Mouse (Mus musculus) C2C12 (cell line): ENCODE results near the gene Psma4. TPM values are rescaled to one million over a fixed set of nuclear protein-coding genes. Genes with fewer than 3 reads are reported as not detected.

Source experiments
- H3K27me3 ChIP-seq: one replicate; pipeline ENCODE4 v1.6.1; 2011; ENCODE audit not compliant: control insufficient read depth, insufficient read depth, insufficient read length
- H3K36me3 ChIP-seq: one replicate; pipeline ENCODE4 v1.6.1; 2011; ENCODE audit not compliant: control insufficient read depth, insufficient read depth
- H3K4me3 ChIP-seq: one replicate; pipeline ENCODE4 v1.5.1; 2011; ENCODE audit warnings: mild to moderate bottlenecking, control low read depth; ENCODE audit not compliant: poor library complexity, insufficient read depth, severe bottlenecking
- H3K79me2 ChIP-seq: one replicate; pipeline ENCODE4 v1.6.1; 2011; ENCODE audit not compliant: control insufficient read depth, insufficient read depth
- H3K79me3 ChIP-seq: one replicate; pipeline ENCODE4 v1.6.1; 2011; ENCODE audit warnings: low read depth, control low read depth
- H3ac ChIP-seq: one replicate; pipeline ENCODE3; 2011; ENCODE audit warnings: low read depth; ENCODE audit not compliant: control insufficient read depth, insufficient read length
- CEBPB ChIP-seq: IDR thresholded peaks from one replicate; pipeline ENCODE4 v1.6.1; 2011; ENCODE audit warnings: low read depth, mild to moderate bottlenecking, control low read depth, moderate library complexity
- CTCF ChIP-seq: IDR thresholded peaks from one replicate; pipeline ENCODE4 v1.5.1; 2011; ENCODE audit not compliant: control insufficient read depth, insufficient read depth, insufficient read length
- FOSL1 ChIP-seq: IDR thresholded peaks from one replicate; pipeline ENCODE4 v1.8.0; 2011; ENCODE audit warnings: mild to moderate bottlenecking, low read length; ENCODE audit not compliant: poor library complexity, insufficient read depth, severe bottlenecking
- MAX ChIP-seq: IDR thresholded peaks from one replicate; pipeline ENCODE4 v1.6.1; 2011; ENCODE audit warnings: mild to moderate bottlenecking, control low read depth
- MYOD1 ChIP-seq: IDR thresholded peaks from one replicate; pipeline ENCODE4 v1.6.1; 2011; ENCODE audit warnings: low read depth; ENCODE audit not compliant: control insufficient read depth, insufficient read length
- MYOG ChIP-seq: IDR thresholded peaks from one replicate; pipeline ENCODE4 v1.6.1; 2011; ENCODE audit not compliant: control insufficient read depth, insufficient read length; ENCODE audit errors: extremely low read depth
- USF1 ChIP-seq: IDR thresholded peaks from one replicate; pipeline ENCODE4 v1.6.1; 2011; ENCODE audit warnings: low read depth, mild to moderate bottlenecking, control low read depth, moderate library complexity
- polyA plus RNA-seq: library from polyadenylated mRNA; unstranded; fragments of >200 nt; fragmentation: generic; extraction: Trizol; gene quantifications from one replicate; pipeline ENCODE4 v1.2.1, GENCODE M21; 2012; ENCODE audit warnings: missing spikeins

The Psma4 gene
- polyA plus RNA-seq, 1 experiment = 211 TPM

DNA sequence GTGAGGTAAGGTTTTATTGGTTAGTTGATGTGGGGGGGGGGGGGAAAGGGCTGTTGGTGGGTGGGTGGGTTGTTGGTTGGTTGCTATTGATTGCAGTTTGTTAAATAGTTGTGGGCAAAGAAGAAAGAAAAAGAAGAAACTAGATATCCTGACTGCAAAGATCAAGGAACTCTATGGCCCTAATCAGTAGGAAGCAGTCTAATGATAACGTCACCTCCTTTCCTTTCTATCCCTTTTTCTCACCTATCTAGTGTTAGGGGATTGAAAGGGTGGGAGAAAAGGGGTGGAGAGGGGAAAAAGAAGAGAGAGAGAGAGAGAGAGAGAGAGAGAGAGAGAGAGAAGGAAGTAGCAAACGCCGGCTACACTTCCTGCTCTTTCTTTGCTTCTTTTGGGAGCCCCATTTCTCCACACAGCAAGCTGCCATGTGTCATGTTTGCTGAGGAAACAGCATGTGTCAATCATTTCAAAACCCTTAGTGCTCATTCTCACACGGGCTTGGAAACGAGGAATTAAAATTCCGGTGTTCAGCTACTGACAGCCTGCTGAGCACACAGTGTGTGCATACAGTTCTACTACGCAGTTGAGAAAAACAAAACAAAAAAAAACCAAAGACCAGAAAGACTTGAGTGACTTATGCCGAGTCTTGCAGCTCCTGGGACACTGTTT is 19.5 kb downstream of the Psma4 start:
- H3K79me3 ChIP-seq = no peaks in the 10 kb centered on the region

DNA sequence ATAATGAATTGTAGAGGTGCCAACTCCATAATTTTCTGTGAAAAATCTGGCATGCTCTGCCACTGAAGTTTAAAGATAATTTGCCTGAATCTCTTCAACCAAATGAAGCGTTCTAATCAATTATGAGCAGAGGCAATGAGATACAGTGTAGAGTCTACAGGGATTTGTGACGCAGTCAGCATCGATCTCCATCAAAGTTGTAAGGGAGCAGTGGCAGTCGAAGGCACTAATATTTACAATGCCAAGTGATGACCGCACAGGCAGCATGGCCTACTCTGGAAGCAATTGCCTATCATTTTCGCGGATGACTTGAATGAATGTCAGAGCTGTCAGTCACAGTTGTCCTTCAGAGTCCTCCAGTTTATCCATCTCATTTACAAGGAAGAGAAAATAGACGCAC is 30.1 kb downstream of the Psma4 start, which contains the start of gene Chrna5:
Chrna5 (plus strand) TSS at position 207 of the 400 bp plus-strand sequence.
- H3K79me3 ChIP-seq = no peaks in the 10 kb centered on the region
- no peak within 1 kb of the TSS for H3K4me3 ChIP-seq
- no peaks in the 10 kb centered on the region for H3K36me3 ChIP-seq
- H3K27me3 ChIP-seq = peaks cover 29% of the 10 kb centered on the region
- TF ChIP-seq USF1 (no peak), MAX (no peak), CEBPB (no peak), MYOD1 (no peak), FOSL1 (no peak), CTCF (no peak), MYOG (no peak)
- no peak within 1 kb of the TSS for H3ac ChIP-seq
- no peaks in the 10 kb centered on the region for H3K79me2 ChIP-seq

More for the DNA sequence above, 19.5 kb downstream of the Psma4 start:
- TF ChIP-seq CEBPB (no peak), FOSL1 (no peak), CTCF (no peak), USF1 (no peak), MAX (no peak), MYOD1 (no peak), MYOG (no peak)
- H3K79me2 ChIP-seq = no peaks in the 10 kb centered on the region
- no peaks in the 10 kb centered on the region for H3K36me3 ChIP-seq
- H3ac ChIP-seq = no peak overlapping the region
- no peak overlapping the region for H3K4me3 ChIP-seq
- peaks cover 4% of the 10 kb centered on the region for H3K27me3 ChIP-seq

DNA sequence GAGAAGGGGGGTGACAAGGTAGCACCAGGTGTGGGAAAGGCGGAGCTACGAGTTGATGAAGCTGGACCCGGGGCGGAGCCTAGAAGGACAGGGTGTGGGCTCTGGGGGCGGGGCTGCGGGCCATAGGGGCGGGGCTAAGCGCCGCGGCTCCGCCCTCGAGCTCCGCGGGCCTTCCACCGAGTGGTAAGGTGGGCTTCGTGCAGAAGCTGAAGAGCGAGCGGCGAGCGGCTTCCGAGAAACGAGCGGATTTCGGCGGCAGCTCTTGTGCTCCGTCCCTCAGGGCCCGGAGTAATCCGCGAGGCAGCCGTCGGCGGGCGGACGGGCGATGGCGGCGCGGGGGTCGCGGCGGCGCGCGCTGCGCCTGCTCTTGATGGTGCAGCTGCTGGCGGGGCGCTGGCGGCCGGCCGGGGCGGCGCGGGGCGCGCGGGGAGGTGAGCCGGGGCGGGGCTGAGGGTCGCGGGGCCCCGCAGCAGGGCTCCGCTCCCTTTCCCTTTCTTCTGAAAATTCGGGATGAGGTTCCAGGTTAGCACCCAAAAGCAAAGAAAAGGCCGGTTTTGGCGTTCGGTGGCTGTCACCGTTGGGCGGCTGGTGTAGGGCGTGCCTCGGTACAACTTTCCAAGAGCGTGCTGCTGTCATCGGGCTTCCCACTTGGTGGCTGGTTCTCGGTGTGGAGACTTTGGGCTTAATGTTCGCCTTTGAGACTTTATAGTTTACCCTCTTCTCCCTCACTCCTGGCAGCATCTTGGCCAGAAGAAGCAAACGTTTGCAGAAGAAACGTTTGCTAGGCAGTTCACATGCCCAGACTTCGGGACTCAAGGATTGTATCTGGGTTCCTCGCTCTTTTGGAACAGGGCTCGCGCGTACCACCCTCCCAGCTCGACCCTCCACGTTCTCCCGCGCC is 31.0 kb downstream of the Psma4 start:
- Histone ChIP-seq H3ac (no peak overlapping the region), H3K27me3 (peaks cover 29% of the 10 kb centered on the region), H3K4me3 (no peak overlapping the region), H3K79me2 (no peaks in the 10 kb centered on the region), H3K36me3 (no peaks in the 10 kb centered on the region), H3K79me3 (no peaks in the 10 kb centered on the region)
- TF ChIP-seq USF1 = no peak
- no peak for TF ChIP-seq MAX
- TF ChIP-seq MYOG = no peak
- TF ChIP-seq FOSL1 = no peak
- no peak for TF ChIP-seq MYOD1
- no peak for TF ChIP-seq CEBPB
- no peak for TF ChIP-seq CTCF

DNA sequence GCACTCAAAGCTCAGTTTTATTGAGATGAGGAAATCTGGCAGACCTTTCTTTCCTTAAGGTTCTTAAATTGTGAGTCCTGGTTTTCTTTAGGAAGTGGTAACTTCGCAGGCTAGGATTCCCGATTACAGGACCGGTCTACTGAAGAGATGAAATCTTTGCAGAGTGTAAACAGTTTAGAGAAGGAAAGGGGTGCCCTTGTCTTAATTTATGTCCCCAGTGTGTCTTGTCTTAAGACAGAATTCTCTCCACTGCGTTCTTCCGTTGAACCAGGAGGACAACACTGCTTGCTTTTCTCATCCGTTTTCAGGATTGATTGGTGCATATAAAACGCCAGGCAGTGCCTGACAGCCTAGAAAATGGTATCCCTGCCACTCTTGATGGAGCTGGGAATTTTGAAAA is 31.8 kb downstream of the Psma4 start:
- no peak overlapping the region for H3K4me3 ChIP-seq
- no peaks in the 10 kb centered on the region for H3K36me3 ChIP-seq
- peaks cover 29% of the 10 kb centered on the region for H3K27me3 ChIP-seq
- TF ChIP-seq MYOD1 (no peak), MYOG (no peak), CEBPB (no peak), MAX (no peak), CTCF (no peak), USF1 (no peak), FOSL1 (no peak)
- no peaks in the 10 kb centered on the region for H3K79me3 ChIP-seq
- H3K79me2 ChIP-seq = no peaks in the 10 kb centered on the region
- H3ac ChIP-seq = no peak overlapping the region

DNA sequence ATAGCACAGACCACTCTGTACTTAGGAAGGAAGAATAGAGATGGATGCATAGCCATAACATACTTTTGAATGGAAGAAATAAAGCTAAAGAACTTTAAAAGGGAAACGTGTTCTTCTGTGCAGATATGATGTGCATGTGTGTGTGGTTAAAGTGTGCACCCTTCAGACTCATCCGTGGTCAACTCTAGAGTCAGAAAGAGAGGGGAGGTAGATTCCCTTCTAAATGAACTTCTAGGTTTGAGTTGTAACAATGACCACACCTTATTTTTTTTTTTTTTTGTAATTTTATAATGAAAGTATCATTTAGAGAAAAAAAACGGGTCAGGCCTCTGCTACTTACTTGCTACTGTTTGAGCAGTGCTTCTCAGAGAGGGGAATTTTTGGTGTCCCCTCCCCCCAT is 39.8 kb downstream of the Psma4 start:
- Histone ChIP-seq H3K36me3 (no peaks in the 10 kb centered on the region), H3K79me2 (no peaks in the 10 kb centered on the region), H3K79me3 (no peaks in the 10 kb centered on the region), H3K27me3 (no peaks in the 10 kb centered on the region), H3K4me3 (no peak overlapping the region), H3ac (no peak overlapping the region)
- TF ChIP-seq FOSL1 = no peak
- TF ChIP-seq MYOD1 = no peak
- no peak for TF ChIP-seq USF1
- TF ChIP-seq MAX = no peak
- TF ChIP-seq CEBPB = no peak
- TF ChIP-seq MYOG = no peak
- TF ChIP-seq CTCF = no peak
